Mouse (Mus musculus) T-cell, adult 2 months (primary cell): Measurements from ENCODE around the gene Urah.
A peak's percentile ranks its signal among the peaks of the same experiment; 100 is the strongest.

ENCODE experiments used
- DNase-seq: peaks from one replicate; pipeline ENCODE4 v3.0.0; 2022; ENCODE audit warnings: low spot score

Urah gene

DNA sequence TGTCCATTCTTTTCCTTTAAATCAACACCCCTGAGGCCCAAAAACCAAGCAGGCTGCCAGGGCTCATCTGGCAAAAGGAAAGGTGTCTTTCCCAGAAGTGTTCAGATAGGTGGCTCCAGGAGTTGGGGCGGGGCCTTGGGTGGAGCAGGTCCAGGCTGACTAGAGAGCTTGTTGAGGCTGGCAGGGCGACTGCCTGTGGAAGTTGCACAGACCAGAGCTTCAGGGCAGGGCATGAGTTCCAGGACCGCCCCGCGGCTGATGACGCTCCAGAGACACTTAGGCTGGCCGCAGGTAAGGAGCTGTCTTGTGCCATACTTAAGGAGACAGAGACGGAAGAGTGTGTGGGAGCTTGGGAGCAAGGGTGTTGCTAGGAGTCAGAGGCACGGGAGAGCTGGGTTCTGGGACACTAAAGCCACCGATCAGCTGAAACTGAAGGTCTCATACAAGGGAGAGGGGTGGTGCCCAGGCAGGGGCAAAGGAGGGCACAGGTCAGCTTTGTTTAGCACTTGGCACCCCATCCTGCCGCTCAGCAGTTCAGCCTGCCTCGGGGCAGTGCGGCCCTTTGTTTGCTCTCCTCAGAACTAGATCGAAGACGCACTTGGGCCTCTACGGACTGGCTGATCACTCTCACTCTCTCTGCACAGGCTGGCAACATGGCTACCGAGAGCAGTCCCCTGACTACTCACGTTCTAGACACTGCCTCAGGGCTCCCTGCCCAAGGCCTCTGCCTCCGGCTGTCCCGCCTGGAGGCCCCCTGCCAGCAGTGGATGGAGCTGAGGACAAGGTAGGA, at the start of gene Urah:
Gene Urah (plus strand): TSS at position 51 of the 790 bp plus-strand sequence.
- DNase-seq: no peak

- no peak for DNase-seq
Observed at GRCm38 (mm10) chr7:140787406-140788052, 47.3 kb upstream of the Urah start, which contains the start of gene Syce1. Syce1 (minus strand) TSS chr7:140787852.

GRCm38 (mm10) chr7:140788053-140788435, 46.8 kb upstream of the Urah start:
- no peak for DNase-seq

DNA sequence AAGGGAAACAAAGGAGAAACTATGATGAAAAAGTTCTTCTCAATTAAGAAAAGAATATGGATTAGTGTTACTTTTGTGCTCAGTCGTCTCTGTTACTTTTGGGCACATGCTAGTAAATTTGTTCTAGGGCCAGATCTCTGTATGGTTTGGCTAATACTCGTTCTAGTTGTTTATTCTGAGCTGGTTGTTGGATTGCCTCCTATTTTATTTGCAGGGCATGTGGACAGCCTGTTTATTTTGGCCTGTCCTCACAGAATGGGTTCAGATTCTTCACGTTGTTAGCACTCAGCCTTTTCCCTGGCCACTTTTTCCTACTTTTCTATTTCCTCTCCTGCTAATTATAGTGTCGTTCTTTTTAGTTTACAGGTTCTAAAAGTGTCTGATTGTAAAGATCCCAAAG, 41.3 kb upstream of the Urah start:
- no peak for DNase-seq

DNA sequence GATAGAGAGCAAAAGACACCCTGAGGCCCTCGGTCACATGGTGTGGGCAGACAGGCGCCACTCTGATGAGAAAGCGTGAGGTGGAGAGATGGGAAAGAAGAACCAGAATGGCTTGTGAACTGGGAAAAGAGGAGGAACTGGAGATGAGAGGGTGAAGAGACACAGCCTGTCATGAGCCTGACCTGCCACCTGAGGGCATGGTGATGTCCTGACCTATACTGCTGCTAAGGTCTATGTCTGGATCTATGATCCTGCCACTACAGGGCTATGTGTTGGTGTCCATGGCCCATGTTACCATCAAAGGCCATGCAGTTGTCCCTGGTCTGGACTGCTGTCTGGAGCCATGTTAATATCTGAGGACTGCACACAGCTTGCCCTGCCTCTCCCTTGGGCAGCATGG, 37.2 kb upstream of the Urah start:
- no peak for DNase-seq

DNA sequence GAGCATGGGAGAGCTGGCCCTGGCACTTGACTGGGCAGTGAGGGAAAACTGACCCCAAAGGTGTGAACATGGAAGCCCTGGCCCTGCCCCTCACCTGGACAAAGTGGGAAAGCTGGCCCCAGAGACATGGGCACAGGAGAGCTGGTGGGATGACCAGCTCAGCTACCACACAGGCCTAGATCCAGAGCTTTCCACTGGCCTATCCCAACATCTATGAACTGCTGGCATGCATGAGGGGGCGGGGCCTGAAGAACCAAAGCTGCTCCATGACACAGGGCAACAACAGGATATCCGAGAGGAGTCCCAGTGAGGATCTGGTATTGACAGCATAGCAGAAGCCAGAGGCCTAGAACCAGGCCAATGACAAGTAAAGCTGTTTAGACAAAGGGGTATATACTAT, 36.6 kb upstream of the Urah start:
- no peak for DNase-seq

GRCm38 (mm10) chr7:140802629-140803028, 32.2 kb upstream of the Urah start:
- DNase-seq: no peak

DNA sequence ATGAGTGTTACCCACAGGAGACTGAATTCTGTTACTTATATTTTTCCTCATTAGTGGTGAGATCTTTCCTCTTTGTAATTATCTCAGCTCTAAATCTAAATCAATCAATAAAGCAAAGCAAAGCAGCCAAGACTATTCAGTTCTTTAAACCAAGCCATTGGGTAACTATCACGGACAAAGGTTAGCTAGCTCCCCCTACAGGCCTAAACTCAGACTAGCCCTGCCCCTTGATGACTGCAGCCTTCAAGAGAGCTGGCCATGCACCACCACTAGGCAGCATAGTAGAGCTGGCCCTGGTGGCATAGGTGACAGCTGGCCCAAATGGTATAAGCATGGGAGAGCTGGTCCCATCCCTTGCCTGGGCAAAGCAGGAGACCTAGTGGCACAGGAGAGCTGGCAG, 29.1 kb upstream of the Urah start:
- DNase-seq: peak; percentile 30

- DNase-seq: no peak
Observed at GRCm38 (mm10) chr7:140810496-140810895, 24.3 kb upstream of the Urah start.

DNA sequence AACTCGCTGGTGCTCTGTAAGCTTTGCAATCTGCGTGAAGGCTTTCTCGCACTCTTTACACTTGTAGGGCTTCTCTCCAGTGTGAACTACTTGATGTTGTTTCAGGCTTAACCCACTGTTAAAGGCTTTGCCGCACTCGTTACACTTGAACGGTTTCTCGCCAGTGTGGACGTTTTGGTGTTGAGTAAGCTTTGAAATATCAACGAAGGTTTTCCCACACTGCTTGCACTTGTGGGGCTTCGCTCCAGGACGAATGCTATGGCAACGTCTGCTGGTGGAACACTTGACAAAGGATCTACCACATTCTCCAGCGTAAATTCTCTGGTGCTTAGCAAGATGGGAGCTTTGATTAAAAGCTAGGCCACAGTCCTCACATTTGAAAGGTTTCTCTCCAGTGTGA, 23.1 kb upstream of the Urah start:
- DNase-seq: no peak

GRCm38 (mm10) chr7:140812850-140813249, 22.0 kb upstream of the Urah start:
- no peak for DNase-seq

DNA sequence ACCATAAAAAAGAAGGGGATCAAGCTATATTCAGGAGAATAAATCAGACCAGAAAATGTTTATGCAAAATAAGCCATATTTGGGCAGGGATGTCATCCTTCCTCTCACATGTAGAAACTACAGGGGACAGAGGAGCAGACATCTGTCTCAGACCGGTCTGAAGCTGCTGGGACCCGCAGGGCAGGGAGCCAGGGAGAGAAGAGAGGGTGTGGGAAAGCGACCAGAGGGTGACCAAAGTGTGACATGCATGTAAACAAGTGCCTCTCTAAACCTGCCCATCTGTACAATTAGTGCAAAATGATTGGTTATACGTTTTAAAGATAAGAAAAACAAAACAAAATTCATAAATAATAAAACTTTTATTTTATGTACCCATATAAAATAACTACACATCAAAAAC, 14.6 kb upstream of the Urah start:
- DNase-seq: no peak

DNA sequence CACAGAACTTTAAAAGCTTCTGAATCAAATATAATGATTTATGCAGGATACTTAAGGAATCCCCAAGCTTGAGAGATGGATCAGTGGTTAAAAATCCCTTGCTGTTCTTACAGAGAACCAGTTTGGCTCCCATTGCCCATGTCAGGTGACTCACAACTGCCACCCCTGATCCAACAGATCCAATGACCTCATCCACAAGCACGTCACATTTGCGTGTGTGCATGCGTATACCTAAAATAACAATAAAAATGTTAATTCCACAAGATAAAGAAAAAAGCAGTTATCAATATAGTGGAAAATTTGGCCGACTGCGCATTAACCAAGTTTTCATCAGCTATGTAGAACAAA, 13.5 kb upstream of the Urah start:
- DNase-seq: no peak

DNA sequence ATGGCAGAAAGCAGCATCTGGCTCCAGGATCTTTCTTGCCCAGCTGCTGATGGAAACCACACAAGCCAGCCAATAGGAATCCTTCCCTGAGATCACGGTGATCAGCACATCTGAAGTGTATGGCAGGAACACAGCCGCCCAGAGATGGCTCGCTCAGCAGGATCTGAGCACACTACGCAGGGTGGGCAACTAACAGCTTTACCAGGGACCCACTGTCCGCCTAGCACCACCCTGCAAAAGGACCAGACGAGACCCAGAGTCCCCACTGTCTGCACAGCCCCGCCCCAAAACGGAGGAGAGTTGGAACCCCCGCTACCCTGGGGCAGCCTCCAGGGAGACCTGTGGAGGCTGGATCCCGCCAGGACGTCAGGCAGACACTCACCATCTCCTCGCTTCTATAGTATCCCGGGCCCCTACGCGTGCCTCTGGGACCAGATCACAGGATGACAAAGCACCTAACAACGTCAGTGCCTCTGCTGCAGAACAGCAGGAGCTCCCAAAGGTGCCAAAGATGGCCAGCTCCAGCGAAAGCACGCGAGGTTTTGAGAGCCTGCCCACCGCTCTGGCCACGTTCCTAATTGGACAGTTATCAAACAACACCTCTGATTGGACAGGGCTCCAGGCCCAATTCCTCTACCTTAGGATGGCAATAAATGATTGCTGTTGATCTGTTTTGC, 13.0 kb upstream of the Urah start, which contains the start of gene Zfp941:
Gene Zfp941 (minus strand): TSS at position 526 of the 677 bp plus-strand sequence.
- no peak for DNase-seq

DNA sequence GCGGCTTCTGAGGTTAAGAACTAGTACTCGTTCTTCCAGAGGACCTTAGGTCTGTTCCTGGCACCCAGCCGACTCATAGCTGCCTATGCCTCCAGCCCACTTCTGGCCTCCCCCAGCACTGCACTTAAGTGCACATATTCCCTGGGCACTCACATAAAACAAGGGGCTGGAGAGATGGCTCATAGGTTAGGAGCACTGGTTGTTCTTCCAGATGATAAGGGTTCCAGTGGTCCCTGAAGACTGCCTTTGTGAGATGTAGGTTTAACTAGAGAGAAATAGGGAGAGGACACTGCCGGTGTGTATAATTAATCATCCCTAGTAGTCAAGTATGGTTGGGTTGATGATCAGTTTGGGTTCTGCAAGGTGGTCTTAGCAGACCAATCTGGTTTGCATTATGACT, 12.1 kb upstream of the Urah start:
- DNase-seq: no peak

GRCm38 (mm10) chr7:140828171-140828881, 6.5 kb upstream of the Urah start:
- no peak for DNase-seq

DNA sequence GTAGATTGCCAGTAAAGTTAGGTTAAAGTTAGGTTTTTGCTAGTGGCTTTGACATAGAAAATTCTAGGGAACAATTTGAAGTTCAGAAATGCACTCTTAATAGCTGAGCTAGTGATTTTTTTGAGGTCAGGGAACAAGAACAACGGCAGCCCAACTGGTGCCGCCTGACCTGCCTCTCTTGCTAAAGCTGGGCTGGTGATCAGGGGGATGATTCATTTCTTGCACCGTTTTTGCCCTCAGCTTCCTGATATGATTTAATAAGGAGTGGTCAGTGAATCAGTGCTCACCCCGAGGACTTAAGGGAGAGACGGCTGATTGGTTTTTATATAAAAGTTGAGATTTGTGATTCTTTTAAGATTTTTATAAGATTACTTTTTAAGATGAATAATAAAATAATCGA, 3.4 kb upstream of the Urah start:
- no peak for DNase-seq

- no peak for DNase-seq
Observed at GRCm38 (mm10) chr7:140833341-140833740, 1.5 kb upstream of the Urah start.

- no peak for DNase-seq
Observed at GRCm38 (mm10) chr7:140835758-140836087, 905 bp downstream of the Urah start.

DNA sequence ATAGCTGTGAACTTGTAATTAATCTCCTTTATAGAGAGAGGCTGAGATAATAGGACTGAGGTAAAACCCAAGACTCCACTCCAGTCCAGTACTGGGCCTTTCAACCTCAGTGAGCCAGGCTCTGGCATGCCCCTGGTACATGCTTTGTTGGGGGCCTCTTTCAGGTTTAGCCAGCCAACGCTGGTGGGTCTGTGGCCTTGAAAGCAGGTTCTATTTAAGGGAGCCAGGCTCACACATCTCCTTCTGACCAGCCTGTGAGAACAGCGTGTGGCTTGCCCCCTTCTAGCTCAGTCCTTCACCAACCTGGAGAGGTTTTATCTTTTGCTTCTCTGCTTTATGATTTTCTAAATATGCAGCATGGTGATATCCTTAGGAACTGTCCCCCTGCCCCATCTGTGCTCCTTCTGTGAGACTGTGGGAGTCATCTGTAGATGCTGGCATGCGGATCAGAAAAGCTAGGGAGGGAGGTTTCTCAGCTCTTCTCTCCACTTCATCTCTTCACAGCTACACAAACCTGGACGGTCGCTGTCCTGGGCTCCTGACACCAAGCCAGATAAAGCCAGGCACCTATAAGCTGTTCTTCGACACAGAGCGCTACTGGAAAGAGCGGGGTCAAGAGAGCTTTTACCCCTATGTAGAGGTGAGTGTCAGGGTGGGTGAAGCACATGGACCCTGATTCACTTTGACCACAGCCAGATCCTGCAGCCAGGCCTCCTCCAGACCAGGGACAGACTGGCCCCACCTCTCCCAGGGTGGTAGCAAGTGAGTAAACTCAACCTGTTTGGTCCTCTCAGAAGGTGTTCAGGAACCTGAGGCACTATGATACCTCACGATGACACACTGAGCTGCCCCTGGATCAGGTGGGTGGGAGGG, 1.7 kb downstream of the Urah start:
- DNase-seq: no peak

GRCm38 (mm10) chr7:140839556-140839955, 4.7 kb downstream of the Urah start:
- no peak for DNase-seq
